Mouse (Mus musculus) lung, embryonic 16.5 days (tissue): ENCODE data around the gene Emc7. TPM values are rescaled to one million over a fixed set of nuclear protein-coding genes. Genes with fewer than 3 reads are reported as not detected.

Source experiments
- ATAC-seq: fragments of 200-750 bp; cut with Nextera tagmentation; 2 replicates; pipeline ENCODE4 v1.8.0; 2017; ENCODE audit warnings: low read depth, mild to moderate bottlenecking, moderate library complexity
- H3K27ac ChIP-seq: fragments of 300-500 bp; sonication (generic); 2 replicates; pipeline ENCODE4 v1.5.1; 2014; ENCODE audit warnings: mild to moderate bottlenecking, control low read depth, low read length
- H3K27me3 ChIP-seq: fragments of 300-500 bp; sonication (generic); 2 replicates; pipeline ENCODE4 v1.6.1; 2014; ENCODE audit warnings: low read depth, low read length, mixed read lengths; ENCODE audit not compliant: control insufficient read depth, insufficient read depth
- H3K36me3 ChIP-seq: fragments of 300-500 bp; sonication (generic); 2 replicates; pipeline ENCODE4 v1.6.1; 2014; ENCODE audit warnings: low read length; ENCODE audit not compliant: control insufficient read depth, insufficient read depth
- H3K4me1 ChIP-seq: fragments of 300-500 bp; sonication (generic); replicated peaks from 2 replicates; pipeline ENCODE4 v1.6.1; 2014; ENCODE audit warnings: low read length, mixed read lengths; ENCODE audit not compliant: control insufficient read depth, insufficient read depth
- H3K4me2 ChIP-seq: fragments of 300-500 bp; sonication (generic); 2 replicates; pipeline ENCODE4 v1.6.1; 2014; ENCODE audit warnings: low read depth, low read length, control low read depth
- H3K4me3 ChIP-seq: fragments of 300-500 bp; sonication (generic); 2 replicates; pipeline ENCODE4 v1.5.1; 2014; ENCODE audit warnings: mild to moderate bottlenecking, low read length, control low read depth
- H3K9ac ChIP-seq: fragments of 300-500 bp; sonication (generic); 2 replicates; pipeline ENCODE4 v1.6.1; 2014; ENCODE audit warnings: low read length, control low read depth
- H3K9me3 ChIP-seq: fragments of 300-500 bp; sonication (generic); 2 replicates; pipeline ENCODE4 v1.6.1; 2016; ENCODE audit warnings: low read length; ENCODE audit not compliant: control insufficient read depth
- WGBS: fragments of 180-500 bp; shearing (Covaris S2); extraction: QIAGEN DNeasy Blood & Tissue Kit; methylation state at CpG from one replicate; pipeline ENCODE4 v1.1.7; 2014; 5-methylcytosine and 5-hydroxymethylcytosine counted together
- polyA plus RNA-seq: library from polyadenylated mRNA; unstranded; fragments of >200 nt; fragmentation: Nextera tagmentation; extraction: Ambion mirVana; gene quantifications from 2 replicates; pipeline ENCODE4 v1.2.1, GENCODE M21; 2015

The Emc7 gene
- polyA plus RNA-seq, 1 experiment from 2014 or later: 20.3 TPM

DNA sequence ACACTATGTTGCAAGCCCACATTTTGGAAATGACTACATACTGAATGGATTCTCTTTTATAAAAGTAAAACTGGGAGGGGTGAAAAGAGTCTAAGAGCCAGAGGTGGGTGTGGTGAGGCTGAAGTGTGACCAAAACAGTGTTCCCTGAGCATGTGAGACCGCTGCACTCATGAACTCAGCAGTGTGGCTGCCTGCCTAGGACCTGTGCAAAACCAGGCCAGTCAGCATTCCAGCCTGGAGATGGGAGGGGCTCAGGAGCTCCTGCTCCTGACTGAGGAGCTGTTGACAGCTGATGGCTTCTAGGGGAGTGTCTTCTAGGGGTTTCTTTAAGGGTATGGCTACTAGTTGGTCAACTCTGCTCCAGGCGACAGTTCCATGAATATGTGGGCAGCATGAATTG, 30.1 kb downstream of the Emc7 start:
- Histone ChIP-seq H3K9me3 (no peaks in the 10 kb centered on the region), H3K36me3 (no peaks in the 10 kb centered on the region), H3K27ac (no peak overlapping the region), H3K4me3 (no peak overlapping the region), H3K27me3 (no peaks in the 10 kb centered on the region), H3K4me2 (no peak overlapping the region), H3K9ac (no peak overlapping the region), H3K4me1 (0 out of 2 replicates have a peak, but pooled peaks cover 3% of the 10 kb centered on the region)
- 39% methylated on average over 2 of the region's 2 CpGs for WGBS
- ATAC-seq: peak; percentile 60

GRCm38 (mm10) chr2:112490483-112491196, 35.8 kb downstream of the Emc7 start:
- Histone ChIP-seq H3K4me3 (no peak overlapping the region), H3K4me1 (peaks cover 10% of the 10 kb centered on the region; the same call in 1 of the 2 replicates), H3K9me3 (no peaks in the 10 kb centered on the region), H3K27me3 (no peaks in the 10 kb centered on the region), H3K27ac (no peak overlapping the region), H3K4me2 (no peak overlapping the region), H3K36me3 (no peaks in the 10 kb centered on the region), H3K9ac (no peak overlapping the region)
- WGBS: 74% methylated on average over 11 of the region's 11 CpGs
- ATAC-seq: no peak

DNA sequence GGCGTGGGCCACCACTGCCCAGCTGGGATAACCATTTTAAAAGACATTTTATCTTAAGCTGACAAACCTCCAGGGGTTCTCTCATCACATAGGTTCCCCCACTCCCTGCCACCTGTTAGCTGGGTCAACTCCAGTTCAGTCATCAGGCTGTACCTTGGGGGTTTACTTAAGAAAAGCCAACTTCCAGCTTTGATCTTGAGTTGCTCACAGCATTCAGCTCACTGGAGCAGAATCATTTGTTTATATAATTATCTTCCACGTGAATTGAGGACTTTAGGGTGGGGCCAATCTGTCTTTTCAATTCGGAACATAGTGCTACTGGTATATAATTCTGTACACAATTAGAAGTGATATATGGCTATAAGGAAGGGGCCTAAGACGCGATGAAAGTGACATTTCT, 36.8 kb downstream of the Emc7 start:
- H3K4me3 ChIP-seq: no peak overlapping the region
- H3K4me2 ChIP-seq: peak overlapping the region; percentile 85; the same call in 1 of the 2 replicates
- H3K9ac ChIP-seq: peak overlapping the region; percentile 100; the same call in 1 of the 2 replicates
- H3K9me3 ChIP-seq: no peaks in the 10 kb centered on the region
- ATAC-seq: no peak
- H3K27me3 ChIP-seq: no peaks in the 10 kb centered on the region
- peaks cover 10% of the 10 kb centered on the region; the same call in 1 of the 2 replicates for H3K4me1 ChIP-seq
- no peak overlapping the region; the same call in 1 of the 2 replicates for H3K27ac ChIP-seq
- H3K36me3 ChIP-seq: no peaks in the 10 kb centered on the region
- 61% methylated on average over 5 of the region's 5 CpGs for WGBS

GRCm38 (mm10) chr2:112492431-112492855, 37.6 kb downstream of the Emc7 start:
- H3K4me1 ChIP-seq: peaks cover 10% of the 10 kb centered on the region; the same call in 1 of the 2 replicates
- peak overlapping the region; percentile 99 for H3K27ac ChIP-seq
- no peaks in the 10 kb centered on the region for H3K27me3 ChIP-seq
- 5% methylated on average over 9 of the region's 9 CpGs for WGBS
- H3K4me3 ChIP-seq: peak overlapping the region; percentile 79
- peak; percentile 37 for ATAC-seq
- H3K9me3 ChIP-seq: no peaks in the 10 kb centered on the region
- H3K36me3 ChIP-seq: no peaks in the 10 kb centered on the region
- H3K4me2 ChIP-seq: peak overlapping the region; percentile 85
- peak overlapping the region; percentile 100 for H3K9ac ChIP-seq

DNA sequence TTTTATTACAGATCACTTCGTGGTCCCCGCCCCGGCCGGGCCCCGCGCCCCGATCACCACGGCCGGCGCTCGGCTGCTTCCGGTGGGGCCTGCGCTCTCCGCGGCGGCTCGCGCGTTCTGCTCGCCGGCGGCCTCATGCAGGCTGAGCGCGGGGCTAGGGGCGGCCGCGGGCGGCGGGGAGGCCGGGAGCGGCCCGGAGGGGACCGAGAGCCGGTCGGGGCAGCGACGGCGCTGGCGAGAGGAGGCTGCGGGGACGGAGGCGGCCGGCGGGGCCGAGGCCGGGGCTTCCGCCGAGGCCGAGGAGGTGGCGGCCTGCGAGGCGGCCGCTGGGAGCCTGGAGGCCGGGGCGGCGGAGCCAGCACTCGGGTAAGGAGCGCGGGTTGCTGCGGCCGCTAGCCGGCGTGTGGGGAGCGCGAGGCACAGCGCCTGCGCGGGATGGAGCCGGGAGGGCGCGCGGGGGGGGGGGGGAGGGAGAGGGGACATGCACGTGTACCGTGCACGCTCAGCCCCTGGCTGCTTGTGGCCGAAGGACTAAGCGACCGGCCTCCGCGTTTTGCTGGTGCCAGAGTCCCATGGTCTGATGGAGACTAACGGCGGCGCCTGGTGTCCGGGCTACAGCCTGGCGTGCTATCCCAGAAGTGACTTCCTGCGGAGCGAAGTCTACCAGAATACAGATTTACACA, 38.2 kb downstream of the Emc7 start, which contains the start of gene Aven:
Gene Aven (plus strand): TSS at position 109 of the 683 bp plus-strand sequence.
- H3K4me2 ChIP-seq: peak within 1 kb of the TSS; percentile 85
- peak; percentile 95 for ATAC-seq
- peak within 1 kb of the TSS; percentile 99 for H3K27ac ChIP-seq
- under 1% methylated on average over 67 of the region's 87 CpGs for WGBS
- no peaks in the 10 kb centered on the region for H3K36me3 ChIP-seq
- peak within 1 kb of the TSS; percentile 100 for H3K9ac ChIP-seq
- H3K9me3 ChIP-seq: no peaks in the 10 kb centered on the region
- no peaks in the 10 kb centered on the region for H3K27me3 ChIP-seq
- peaks cover 10% of the 10 kb centered on the region; the same call in 1 of the 2 replicates for H3K4me1 ChIP-seq
- H3K4me3 ChIP-seq: peak within 1 kb of the TSS; percentile 79

GRCm38 (mm10) chr2:112493539-112494260, 38.9 kb downstream of the Emc7 start:
- H3K27ac ChIP-seq: peak overlapping the region; percentile 99
- WGBS: 32% methylated on average over 11 of the region's 11 CpGs
- H3K27me3 ChIP-seq: no peaks in the 10 kb centered on the region
- H3K9ac ChIP-seq: peak overlapping the region; percentile 100
- no peaks in the 10 kb centered on the region for H3K36me3 ChIP-seq
- H3K4me3 ChIP-seq: peak overlapping the region; percentile 79
- no peak for ATAC-seq
- no peaks in the 10 kb centered on the region for H3K9me3 ChIP-seq
- peak overlapping the region; percentile 85 for H3K4me2 ChIP-seq
- peaks cover 10% of the 10 kb centered on the region; the same call in 1 of the 2 replicates for H3K4me1 ChIP-seq

DNA sequence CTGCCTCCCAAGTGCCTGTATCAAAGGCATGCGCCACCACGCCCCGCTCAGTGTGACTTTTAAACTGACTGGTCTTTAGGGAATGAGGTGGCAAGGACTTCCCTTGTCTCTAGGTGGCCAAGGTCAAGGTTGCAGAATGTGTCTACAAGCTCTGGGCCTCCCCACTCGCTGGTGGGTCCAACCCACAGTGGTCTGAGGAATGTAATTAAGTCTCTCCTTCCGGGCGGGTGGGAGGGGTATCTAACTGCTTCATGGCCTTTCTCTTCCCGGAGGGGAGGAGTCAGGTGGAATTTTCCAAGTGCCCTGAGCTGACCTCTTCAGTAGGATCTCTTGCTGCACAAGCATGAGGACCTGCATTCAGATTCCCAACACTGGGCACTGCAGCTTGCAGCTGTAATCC, 43.1 kb downstream of the Emc7 start:
- Histone ChIP-seq H3K36me3 (no peaks in the 10 kb centered on the region), H3K4me3 (no peak overlapping the region), H3K9me3 (no peaks in the 10 kb centered on the region), H3K4me1 (peaks cover 5% of the 10 kb centered on the region; the same call in 1 of the 2 replicates), H3K4me2 (no peak overlapping the region), H3K27ac (no peak overlapping the region), H3K9ac (no peak overlapping the region), H3K27me3 (no peaks in the 10 kb centered on the region)
- 62% methylated on average over 7 of the region's 7 CpGs for WGBS
- no peak for ATAC-seq

- WGBS: 6% methylated on average over 6 of the region's 6 CpGs
- H3K4me2 ChIP-seq: no peak overlapping the region
Observed at GRCm38 (mm10) chr2:112501209-112501608, 46.4 kb downstream of the Emc7 start.

GRCm38 (mm10) chr2:112503978-112504377, 49.2 kb downstream of the Emc7 start:
- Histone ChIP-seq H3K36me3 (no peaks in the 10 kb centered on the region), H3K9ac (no peak overlapping the region), H3K27ac (no peak overlapping the region), H3K4me2 (no peak overlapping the region), H3K4me3 (no peak overlapping the region), H3K27me3 (no peaks in the 10 kb centered on the region), H3K9me3 (no peaks in the 10 kb centered on the region), H3K4me1 (no peaks in the 10 kb centered on the region)
- WGBS: 69% methylated on average over 6 of the region's 6 CpGs
- no peak for ATAC-seq

More at GRCm38 (mm10) chr2:112501209-112501608, 46.4 kb downstream of the Emc7 start:
- Histone ChIP-seq H3K4me1 (no peaks in the 10 kb centered on the region), H3K9ac (no peak overlapping the region), H3K36me3 (no peaks in the 10 kb centered on the region), H3K27ac (no peak overlapping the region), H3K4me3 (no peak overlapping the region), H3K27me3 (no peaks in the 10 kb centered on the region), H3K9me3 (no peaks in the 10 kb centered on the region)
- ATAC-seq: peak; percentile 94
